Mouse (Mus musculus): Measurements from ENCODE around the gene Sestd1. TPM values are rescaled to one million over a fixed set of nuclear protein-coding genes. Genes with fewer than 3 reads are reported as not detected.

The Sestd1 gene
- polyA plus RNA-seq, 1 experiment: 76.6 TPM

- Histone ChIP-seq H3K27ac (ENCODE audit: insufficient read depth, low read depth, low read length) (no peak overlapping the region), H3K4me1 (ENCODE audit: control insufficient read depth, insufficient read depth, low read length) (peaks cover 22% of the 10 kb centered on the region), H3K4me3 (ENCODE audit: insufficient read depth, low read depth, low read length) (no peak overlapping the region)
- no peak for TF ChIP-seq CTCF (IDR thresholded peaks at IDR 0.05; ENCODE audit: insufficient read depth, low read depth, low read length)
- no peak for TF ChIP-seq POLR2A (IDR thresholded peaks at IDR 0.05; ENCODE audit: insufficient read depth, low read depth, low read length)
- 61% methylated on average over 7 of the region's 7 CpGs for WGBS
Observed at GRCm38 (mm10) chr2:77265301-77265700, 15.1 kb downstream of the Sestd1 start.

- WGBS: 83% methylated on average over 6 of the region's 6 CpGs
- Histone ChIP-seq H3K27ac (ENCODE audit: insufficient read depth, low read depth, low read length) (no peak overlapping the region), H3K4me3 (ENCODE audit: insufficient read depth, low read depth, low read length) (no peak overlapping the region), H3K4me1 (ENCODE audit: control insufficient read depth, insufficient read depth, low read length) (peaks cover 18% of the 10 kb centered on the region)
- TF ChIP-seq POLR2A (IDR thresholded peaks at IDR 0.05; ENCODE audit: insufficient read depth, low read depth, low read length) (no peak), CTCF (IDR thresholded peaks at IDR 0.05; ENCODE audit: insufficient read depth, low read depth, low read length) (no peak)
Observed at GRCm38 (mm10) chr2:77264550-77264949, 15.8 kb downstream of the Sestd1 start.

GRCm38 (mm10) chr2:77263477-77264435 is 16.6 kb downstream of the Sestd1 start:
- Histone ChIP-seq H3K4me1 (ENCODE audit: control insufficient read depth, insufficient read depth, low read length) (peaks cover 12% of the 10 kb centered on the region), H3K27ac (ENCODE audit: insufficient read depth, low read depth, low read length) (peak overlapping the region; percentile 59), H3K4me3 (ENCODE audit: insufficient read depth, low read depth, low read length) (no peak overlapping the region)
- 71% methylated on average over 11 of the region's 11 CpGs for whole genome bisulfite sequencing
- TF ChIP-seq POLR2A (IDR thresholded peaks at IDR 0.05; ENCODE audit: insufficient read depth, low read depth, low read length): no peak
- no peak for TF ChIP-seq CTCF (IDR thresholded peaks at IDR 0.05; ENCODE audit: insufficient read depth, low read depth, low read length)

GRCm38 (mm10) chr2:77260134-77260533 is 20.3 kb downstream of the Sestd1 start:
- 72% methylated on average over 4 of the region's 4 CpGs for WGBS
- H3K4me1 ChIP-seq (ENCODE audit: control insufficient read depth, insufficient read depth, low read length): peaks cover 13% of the 10 kb centered on the region
- no peak overlapping the region for H3K27ac ChIP-seq (ENCODE audit: insufficient read depth, low read depth, low read length)
- H3K4me3 ChIP-seq (ENCODE audit: insufficient read depth, low read depth, low read length): no peak overlapping the region
- no peak for TF ChIP-seq CTCF (IDR thresholded peaks at IDR 0.05; ENCODE audit: insufficient read depth, low read depth, low read length)
- no peak for TF ChIP-seq POLR2A (IDR thresholded peaks at IDR 0.05; ENCODE audit: insufficient read depth, low read depth, low read length)

GRCm38 (mm10) chr2:77253227-77253626 is 27.2 kb downstream of the Sestd1 start:
- Histone ChIP-seq H3K27ac (ENCODE audit: insufficient read depth, low read depth, low read length) (no peak overlapping the region), H3K4me1 (ENCODE audit: control insufficient read depth, insufficient read depth, low read length) (peaks cover 14% of the 10 kb centered on the region), H3K4me3 (ENCODE audit: insufficient read depth, low read depth, low read length) (no peak overlapping the region)
- 91% methylated on average over 6 of the region's 6 CpGs for WGBS
- TF ChIP-seq CTCF (IDR thresholded peaks at IDR 0.05; ENCODE audit: insufficient read depth, low read depth, low read length) (no peak), POLR2A (IDR thresholded peaks at IDR 0.05; ENCODE audit: insufficient read depth, low read depth, low read length) (no peak)

- WGBS: 94% methylated on average over 6 of the region's 6 CpGs
- TF ChIP-seq CTCF (IDR thresholded peaks at IDR 0.05; ENCODE audit: insufficient read depth, low read depth, low read length) (no peak), POLR2A (IDR thresholded peaks at IDR 0.05; ENCODE audit: insufficient read depth, low read depth, low read length) (no peak)
- Histone ChIP-seq H3K4me1 (ENCODE audit: control insufficient read depth, insufficient read depth, low read length) (peaks cover 13% of the 10 kb centered on the region), H3K27ac (ENCODE audit: insufficient read depth, low read depth, low read length) (no peak overlapping the region), H3K4me3 (ENCODE audit: insufficient read depth, low read depth, low read length) (no peak overlapping the region)
Observed at GRCm38 (mm10) chr2:77251736-77252135, 28.7 kb downstream of the Sestd1 start.

GRCm38 (mm10) chr2:77249771-77250681 is 30.4 kb downstream of the Sestd1 start:
- no peak overlapping the region for H3K4me3 ChIP-seq (ENCODE audit: insufficient read depth, low read depth, low read length)
- H3K4me1 ChIP-seq (ENCODE audit: control insufficient read depth, insufficient read depth, low read length): peaks cover 19% of the 10 kb centered on the region
- H3K27ac ChIP-seq (ENCODE audit: insufficient read depth, low read depth, low read length): no peak overlapping the region; the same call in 1 of the 2 replicates
- WGBS: 40% methylated on average over 8 of the region's 8 CpGs
- TF ChIP-seq CTCF (IDR thresholded peaks at IDR 0.05; ENCODE audit: insufficient read depth, low read depth, low read length) (peak; percentile 47; the same call in 1 of the 2 replicates), POLR2A (IDR thresholded peaks at IDR 0.05; ENCODE audit: insufficient read depth, low read depth, low read length) (no peak)

GRCm38 (mm10) chr2:77248416-77248815 is 32.0 kb downstream of the Sestd1 start:
- peaks cover 16% of the 10 kb centered on the region for H3K4me1 ChIP-seq (ENCODE audit: control insufficient read depth, insufficient read depth, low read length)
- WGBS: 94% methylated on average over 1 of the region's 1 CpGs
- no peak overlapping the region for H3K4me3 ChIP-seq (ENCODE audit: insufficient read depth, low read depth, low read length)
- TF ChIP-seq CTCF (IDR thresholded peaks at IDR 0.05; ENCODE audit: insufficient read depth, low read depth, low read length) (no peak), POLR2A (IDR thresholded peaks at IDR 0.05; ENCODE audit: insufficient read depth, low read depth, low read length) (no peak)
- H3K27ac ChIP-seq (ENCODE audit: insufficient read depth, low read depth, low read length): no peak overlapping the region

Data from olfactory bulb, adult 2 months (tissue).